Mouse (Mus musculus) CH12.LX (cell line): ENCODE measurements around the gene Hip1. TPM values are rescaled to one million over a fixed set of nuclear protein-coding genes. Genes with fewer than 3 reads are reported as not detected.

ENCODE experiments used
- DNase-seq: peaks from one replicate; pipeline ENCODE4 v3.0.0-alpha.2; 2013; ENCODE audit errors: extremely low read depth
- H3K27ac ChIP-seq: 2 replicates; pipeline ENCODE4 v1.5.1; 2012; ENCODE audit warnings: low read depth, mild to moderate bottlenecking, control low read depth, moderate library complexity; ENCODE audit not compliant: insufficient read depth
- H3K27me3 ChIP-seq: replicated peaks from 2 replicates; pipeline ENCODE3; 2012; ENCODE audit warnings: inconsistent platforms
- H3K36me3 ChIP-seq, 2 experiments: replicated peaks in 1 of 2; 2 replicates each; pipeline versions ENCODE3 to v1.6.1; 2012; ENCODE audit warnings: inconsistent platforms in 1 of 2, low read length in 1 of 2, mild to moderate bottlenecking in 1 of 2, mixed read lengths in 1 of 2, moderate library complexity in 1 of 2; ENCODE audit not compliant: control insufficient read depth in 1 of 2, insufficient read depth in 1 of 2
- H3K4me1 ChIP-seq, 2 experiments: 2 replicates each; pipeline ENCODE4 v1.6.1; 2012; ENCODE audit warnings: inconsistent platforms in 1 of 2, moderate library complexity in 1 of 2; ENCODE audit not compliant: insufficient read depth in 2 of 2, control insufficient read depth in 1 of 2
- H3K4me2 ChIP-seq: 2 replicates; pipeline ENCODE4 v1.6.1; 2012; ENCODE audit warnings: low read depth, mild to moderate bottlenecking, control low read depth; ENCODE audit not compliant: poor library complexity, insufficient read depth, severe bottlenecking
- H3K4me3 ChIP-seq, 3 experiments: fragments of 150-350 bp in 1 of 3; sonication (generic) in 1 of 3; replicated peaks in 1 of 3; 2 replicates each; pipeline versions ENCODE3 to v1.5.1; 2011 to 2012; ENCODE audit warnings: low read depth in 2 of 3, low read length in 2 of 3, mild to moderate bottlenecking in 2 of 3, moderate library complexity in 2 of 3, control low read depth in 1 of 3, improper control_type of control experiment in 1 of 3, inconsistent platforms in 1 of 3, mixed read lengths in 1 of 3; ENCODE audit not compliant: poor library complexity in 1 of 3
- H3K79me2 ChIP-seq: replicated peaks from 2 replicates; pipeline ENCODE4 v1.6.1; 2012; ENCODE audit warnings: mild to moderate bottlenecking, moderate library complexity; ENCODE audit not compliant: control insufficient read depth, poor library complexity, insufficient read depth, severe bottlenecking; ENCODE audit errors: extremely low read depth
- H3K9ac ChIP-seq: 2 replicates; pipeline ENCODE4 v1.6.1; 2012; ENCODE audit warnings: low read depth, mild to moderate bottlenecking, control low read depth, moderate library complexity; ENCODE audit not compliant: insufficient read depth
- H3K9me3 ChIP-seq: replicated peaks from 2 replicates; pipeline ENCODE3; 2012; ENCODE audit warnings: low read length, inconsistent platforms, mixed read lengths
- BHLHE40 ChIP-seq: IDR thresholded peaks from 2 replicates; pipeline ENCODE4 v1.6.1; 2011; ENCODE audit warnings: mild to moderate bottlenecking, low read depth, low read length, improper control_type of control experiment
- CHD2 ChIP-seq: IDR thresholded peaks from 2 replicates; pipeline ENCODE4 v1.6.1; 2011; ENCODE audit warnings: low read length, improper control_type of control experiment
- CTCF ChIP-seq, 2 experiments: IDR thresholded peaks in 1 of 2; conservative IDR thresholded peaks in 1 of 2; 2 replicates each; pipeline ENCODE4 v1.5.1; 2011 to 2012; ENCODE audit warnings: low read depth in 2 of 2, low read length in 2 of 2, improper control_type of control experiment in 1 of 2, inconsistent platforms in 1 of 2, mild to moderate bottlenecking in 1 of 2, moderate library complexity in 1 of 2
- ELF1 ChIP-seq: IDR thresholded peaks from 2 replicates; pipeline ENCODE4 v1.6.1; 2014; ENCODE audit warnings: low read depth, mild to moderate bottlenecking, inconsistent platforms, low read length, improper control_type of control experiment
- ETS1 ChIP-seq: conservative IDR thresholded peaks from 2 replicates; pipeline ENCODE4 v1.6.1; 2012; ENCODE audit warnings: low read depth, mild to moderate bottlenecking, inconsistent platforms, low read length, improper control_type of control experiment, moderate library complexity
- IRF4 ChIP-seq: IDR thresholded peaks from 2 replicates; pipeline ENCODE4 v1.6.1; 2014; ENCODE audit warnings: low read depth, mild to moderate bottlenecking, inconsistent platforms, low read length, improper control_type of control experiment
- JUN ChIP-seq: IDR thresholded peaks from 2 replicates; pipeline ENCODE4 v1.6.1; 2011; ENCODE audit warnings: low read depth, mild to moderate bottlenecking, low read length, improper control_type of control experiment, moderate library complexity; ENCODE audit not compliant: insufficient read depth
- MAFK ChIP-seq: IDR thresholded peaks from 2 replicates; pipeline ENCODE4 v1.6.1; 2011; ENCODE audit warnings: low read length, improper control_type of control experiment; ENCODE audit not compliant: insufficient replicate concordance
- MAX ChIP-seq: IDR thresholded peaks from 2 replicates; pipeline ENCODE4 v1.6.1; 2011; ENCODE audit warnings: low read length, improper control_type of control experiment
- MAZ ChIP-seq: IDR thresholded peaks from 2 replicates; pipeline ENCODE4 v1.6.1; 2012; ENCODE audit warnings: low read depth, mild to moderate bottlenecking, inconsistent platforms, low read length, improper control_type of control experiment, moderate library complexity
- MEF2A ChIP-seq: IDR thresholded peaks from 2 replicates; pipeline ENCODE4 v1.6.1; 2014; ENCODE audit warnings: low read depth, mild to moderate bottlenecking, inconsistent platforms, low read length, improper control_type of control experiment, borderline replicate concordance
- MXI1 ChIP-seq: IDR thresholded peaks from 2 replicates; pipeline ENCODE4 v1.6.1; 2011; ENCODE audit warnings: mild to moderate bottlenecking, low read depth, low read length, improper control_type of control experiment
- MYC ChIP-seq: IDR thresholded peaks from 2 replicates; pipeline ENCODE4 v1.6.1; 2011; ENCODE audit warnings: low read depth, mild to moderate bottlenecking, improper control_type of control experiment, low read length
- NELFE ChIP-seq: IDR thresholded peaks from 2 replicates; pipeline ENCODE4 v1.6.1; 2011; ENCODE audit warnings: low read depth, low read length, improper control_type of control experiment
- NRF1 ChIP-seq: IDR thresholded peaks from 2 replicates; pipeline ENCODE4 v1.6.1; 2014; ENCODE audit warnings: low read depth, mild to moderate bottlenecking, inconsistent platforms, low read length, improper control_type of control experiment, moderate library complexity
- PAX5 ChIP-seq: IDR thresholded peaks from 2 replicates; pipeline ENCODE4 v1.6.1; 2012; ENCODE audit warnings: low read length, inconsistent platforms, mixed read lengths
- RAD21 ChIP-seq: IDR thresholded peaks from 2 replicates; pipeline ENCODE4 v1.6.1; 2011; ENCODE audit warnings: low read depth, mild to moderate bottlenecking, low read length, improper control_type of control experiment, moderate library complexity
- RCOR1 ChIP-seq: conservative IDR thresholded peaks from 2 replicates; pipeline ENCODE4 v1.6.1; 2012; ENCODE audit warnings: low read depth, mild to moderate bottlenecking, inconsistent platforms, low read length, improper control_type of control experiment
- SIN3A ChIP-seq: IDR thresholded peaks from 2 replicates; pipeline ENCODE4 v1.6.1; 2012; ENCODE audit warnings: low read length, improper control_type of control experiment, inconsistent platforms
- SMC3 ChIP-seq: IDR thresholded peaks from 2 replicates; pipeline ENCODE4 v1.6.1; 2011; ENCODE audit warnings: low read depth, low read length, improper control_type of control experiment
- TCF12 ChIP-seq: IDR thresholded peaks from 2 replicates; pipeline ENCODE4 v1.6.1; 2014; ENCODE audit warnings: low read depth, mild to moderate bottlenecking, inconsistent platforms, low read length, improper control_type of control experiment
- UBTF ChIP-seq: IDR thresholded peaks from 2 replicates; pipeline ENCODE4 v1.6.1; 2012; ENCODE audit warnings: low read depth, mild to moderate bottlenecking, inconsistent platforms, low read length, improper control_type of control experiment, moderate library complexity
- USF1 ChIP-seq: IDR thresholded peaks from 2 replicates; pipeline ENCODE4 v1.6.1; 2014; ENCODE audit warnings: low read depth, mild to moderate bottlenecking, inconsistent platforms, low read length, improper control_type of control experiment
- USF2 ChIP-seq: conservative IDR thresholded peaks from 2 replicates; pipeline ENCODE4 v1.6.1; 2011; ENCODE audit warnings: low read depth, low read length, improper control_type of control experiment
- ZMIZ1 ChIP-seq: IDR thresholded peaks from 2 replicates; pipeline ENCODE4 v1.6.1; 2012; ENCODE audit warnings: low read depth, mild to moderate bottlenecking, inconsistent platforms, low read length, improper control_type of control experiment
- ZNF384 ChIP-seq: IDR thresholded peaks from 2 replicates; pipeline ENCODE4 v1.6.1; 2012; ENCODE audit warnings: low read depth, low read length, improper control_type of control experiment, inconsistent platforms
- dilution Hi-C: fragments of 300-500 bp; cut with MboI; formaldehyde crosslinking; loops from 2 replicates; pipeline ENCODE4 v1.14.3; 2020; ENCODE audit warnings: low sequenced_read_pairs; ENCODE audit not compliant: extremely low pct_unique_long_range_greater_than_20kb, extremely low pct_ligation_motif_present
- in situ Hi-C: fragments of 300-500 bp; cut with MboI; formaldehyde crosslinking; loops from 3 replicates; pipeline ENCODE4 v1.14.3; 2019; ENCODE audit warnings: low sequenced_read_pairs, low pct_ligation_motif_present, low pct_unique_long_range_greater_than_20kb, mixed read lengths
- polyA plus RNA-seq: library from polyadenylated mRNA; unstranded; fragments of >175 nt; gene quantifications from 2 replicates; pipeline ENCODE4 v1.2.1, GENCODE M21; 2012; ENCODE audit warnings: low read depth; ENCODE audit not compliant: insufficient read length
- total RNA-seq, 2 experiments: library from RNA; depleted of rRNA; stranded (reverse); fragments of 300-350 nt in 1 of 2; fragments of >200 nt in 1 of 2; gene quantifications; 2 replicates each; pipeline ENCODE4 v1.2.3; 2012 to 2014

The Hip1 gene
- total and polyA plus RNA-seq, 3 experiments: 2.2 to 6.4 (median 3.4) TPM

GRCm38 (mm10) chr5:135547990-135548389 lies 3.1 kb upstream of the Hip1 start:
- H3K27ac ChIP-seq: no peak overlapping the region
- H3K27me3 ChIP-seq: peaks cover 4% of the 10 kb centered on the region
- no peak for DNase-seq
- no peaks in the 10 kb centered on the region for H3K79me2 ChIP-seq
- TF ChIP-seq CHD2: no peak
- peak; percentile 71 for TF ChIP-seq ZNF384
- no peak overlapping the region for H3K9ac ChIP-seq
- dilution Hi-C loops (no loop called here), in situ Hi-C loops (no loop called here)
- H3K4me3 ChIP-seq: no peak overlapping the region
- peaks cover 0 to 32% of the 10 kb centered on the region in 2 experiments; a peak in 2 of 4 replicates for H3K4me1 ChIP-seq
- H3K9me3 ChIP-seq: no peaks in the 10 kb centered on the region
- no peaks in the 10 kb centered on the region for H3K36me3 ChIP-seq
- H3K4me2 ChIP-seq: no peak overlapping the region

GRCm38 (mm10) chr5:135544032-135544558 lies 825 bp downstream of the Hip1 start:
- no peaks in the 10 kb centered on the region for H3K36me3 ChIP-seq
- in situ Hi-C loops: no loop called here
- DNase-seq: no peak

GRCm38 (mm10) chr5:135537794-135538214 lies 7.1 kb downstream of the Hip1 start:
- Histone ChIP-seq H3K4me2 (peak overlapping the region; percentile 29), H3K79me2 (no peaks in the 10 kb centered on the region), H3K36me3 (peaks cover 0 to 1% of the 10 kb centered on the region in 2 experiments), H3K27ac (peak overlapping the region; percentile 53; the same call in 1 of the 2 replicates), H3K4me3 (peak overlapping the region; percentile 31 to 53 (median 50)), H3K9me3 (peaks cover 2% of the 10 kb centered on the region), H3K4me1 (peaks cover 16 to 39% of the 10 kb centered on the region in 2 experiments), H3K9ac (peak overlapping the region; percentile 55; the same call in 1 of the 2 replicates), H3K27me3 (no peaks in the 10 kb centered on the region)
- in situ Hi-C loops (loop anchor here (10.0 kb wide), 1 partner anchor 237 kb away; the partner anchor contains the start of genes Mdh2 and Styxl1), dilution Hi-C loops (no loop called here)
- peak; percentile 80 for DNase-seq
- TF ChIP-seq MYC: peak; percentile 83
- no peak for TF ChIP-seq ETS1
- no peak; the same call in 1 of the 2 replicates for TF ChIP-seq ELF1
- no peak; the same call in 1 of the 2 replicates for TF ChIP-seq TCF12
- TF ChIP-seq MXI1: no peak
- TF ChIP-seq SIN3A: no peak
- TF ChIP-seq ZMIZ1: no peak
- TF ChIP-seq MEF2A: no peak
- peak; percentile 98 for TF ChIP-seq USF2
- TF ChIP-seq MAFK: no peak
- TF ChIP-seq SMC3: no peak
- TF ChIP-seq MAX: peak; percentile 98
- TF ChIP-seq IRF4: no peak
- TF ChIP-seq NELFE: no peak
- peak in 1 of 2 experiments; percentile 50; a peak in 2 of 4 replicates for TF ChIP-seq CTCF (conservative IDR thresholded peaks at IDR 0.05 in 1 of 2, IDR thresholded peaks at IDR 0.05 in 1 of 2; ENCODE audit: low read depth in 2 of 2, low read length in 2 of 2)
- TF ChIP-seq RCOR1: no peak
- TF ChIP-seq MAZ: 0 out of 2 replicates have a peak, but pooled peaks have one; percentile 57
- peak; percentile 95 for TF ChIP-seq USF1
- TF ChIP-seq UBTF: no peak
- no peak for TF ChIP-seq JUN
- no peak for TF ChIP-seq NRF1
- peak; percentile 91 for TF ChIP-seq BHLHE40
- no peak for TF ChIP-seq RAD21

More at GRCm38 (mm10) chr5:135544032-135544558, 825 bp downstream of the Hip1 start:
- peaks cover 0 to 35% of the 10 kb centered on the region in 2 experiments; a peak in 3 of 4 replicates for H3K4me1 ChIP-seq
- H3K4me3 ChIP-seq: peak overlapping the region; percentile 62 to 73 (median 66)
- peak overlapping the region; percentile 53 for H3K4me2 ChIP-seq
- no peak overlapping the region for H3K27ac ChIP-seq
- no peaks in the 10 kb centered on the region for H3K9me3 ChIP-seq
- H3K9ac ChIP-seq: no peak overlapping the region; the same call in 1 of the 2 replicates
- H3K79me2 ChIP-seq: no peaks in the 10 kb centered on the region
- TF ChIP-seq PAX5: no peak
- H3K27me3 ChIP-seq: peaks cover 2% of the 10 kb centered on the region
- dilution Hi-C loops: no loop called here
